Mouse (Mus musculus): Measurements from ENCODE around the gene Nelfb.

The Nelfb gene

DNA sequence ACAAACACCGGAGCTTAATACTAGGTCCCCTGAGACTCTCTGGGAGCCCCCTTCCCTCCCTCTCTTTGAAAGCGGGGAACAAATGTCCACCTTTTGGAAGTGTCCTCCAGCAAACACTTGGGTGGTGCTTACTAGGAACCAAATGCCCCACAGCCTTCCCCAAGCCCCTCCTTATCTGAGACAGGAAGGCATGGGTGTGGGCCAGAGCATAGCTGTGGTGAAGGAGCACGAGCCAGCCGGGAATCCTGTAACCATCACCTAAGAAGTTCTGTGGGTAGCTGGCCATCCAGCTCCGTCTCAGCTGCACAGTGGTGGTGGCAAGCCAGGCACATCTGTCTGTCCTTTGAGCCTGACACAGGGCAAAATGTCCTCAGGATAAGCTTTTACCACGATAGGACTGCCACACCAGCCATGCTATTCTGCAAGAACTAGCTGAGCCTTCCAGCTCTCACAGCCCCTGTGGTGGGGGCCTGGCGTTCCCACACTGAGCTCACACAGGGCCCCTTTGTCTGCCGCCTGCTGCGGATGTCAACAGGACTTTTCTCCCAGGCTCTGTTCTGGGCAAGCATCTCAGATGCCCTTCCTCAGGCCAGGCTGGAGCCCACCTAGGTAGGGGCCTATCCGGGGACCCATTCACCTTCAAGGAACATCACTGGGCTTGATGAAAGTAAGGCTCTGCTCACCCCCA lies 32.9 kb downstream of the Nelfb start:
- intact Hi-C loops (cut with DNase I): no loop called here

DNA sequence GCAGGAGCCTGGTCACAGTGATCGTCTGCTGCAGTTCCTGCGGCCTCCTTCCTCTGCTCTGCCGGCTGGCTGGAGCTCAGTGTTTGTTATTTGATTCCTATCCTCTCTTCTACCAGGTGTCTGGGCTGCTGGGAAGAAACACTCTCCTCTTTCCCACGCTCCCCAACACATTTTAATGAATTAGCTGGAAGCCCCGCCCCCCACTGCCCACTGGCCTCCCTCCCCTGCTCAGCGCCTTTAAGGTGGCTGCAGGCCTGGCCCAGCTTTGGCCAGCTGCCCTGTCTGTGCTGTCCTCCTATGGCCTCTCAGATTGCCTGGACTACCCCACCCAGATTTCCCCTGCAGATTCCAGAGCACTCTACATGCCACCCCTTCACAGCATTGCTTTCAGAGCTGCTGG lies 33.6 kb downstream of the Nelfb start:
- intact Hi-C loops (cut with DNase I): no loop called here

GRCm38 (mm10) chr2:25177076-25177475 lies 34.2 kb downstream of the Nelfb start:
- intact Hi-C loops (cut with DNase I): no loop called here

GRCm38 (mm10) chr2:25176573-25176972 lies 34.7 kb downstream of the Nelfb start:
- intact Hi-C loops (cut with DNase I): no loop called here

DNA sequence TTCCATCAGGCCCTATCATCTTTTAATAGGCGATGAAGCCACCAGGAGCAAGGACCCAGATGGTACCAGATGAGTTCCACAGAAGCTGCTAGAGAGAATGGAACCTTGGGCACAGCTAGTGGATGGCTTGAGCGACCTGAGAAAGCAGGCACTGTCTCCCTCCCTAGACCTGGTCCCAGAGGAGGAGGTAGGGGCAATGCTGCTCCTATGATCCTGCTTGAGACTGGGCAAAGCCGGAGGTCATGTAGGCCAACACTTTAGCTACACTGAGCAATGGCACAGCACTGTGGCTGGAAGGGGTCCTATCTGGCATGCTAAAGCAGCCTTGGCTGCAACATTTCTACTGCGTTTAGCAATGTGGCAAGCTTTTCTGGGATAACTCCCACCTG lies 35.6 kb downstream of the Nelfb start:
- intact Hi-C loops (cut with DNase I): no loop called here

DNA sequence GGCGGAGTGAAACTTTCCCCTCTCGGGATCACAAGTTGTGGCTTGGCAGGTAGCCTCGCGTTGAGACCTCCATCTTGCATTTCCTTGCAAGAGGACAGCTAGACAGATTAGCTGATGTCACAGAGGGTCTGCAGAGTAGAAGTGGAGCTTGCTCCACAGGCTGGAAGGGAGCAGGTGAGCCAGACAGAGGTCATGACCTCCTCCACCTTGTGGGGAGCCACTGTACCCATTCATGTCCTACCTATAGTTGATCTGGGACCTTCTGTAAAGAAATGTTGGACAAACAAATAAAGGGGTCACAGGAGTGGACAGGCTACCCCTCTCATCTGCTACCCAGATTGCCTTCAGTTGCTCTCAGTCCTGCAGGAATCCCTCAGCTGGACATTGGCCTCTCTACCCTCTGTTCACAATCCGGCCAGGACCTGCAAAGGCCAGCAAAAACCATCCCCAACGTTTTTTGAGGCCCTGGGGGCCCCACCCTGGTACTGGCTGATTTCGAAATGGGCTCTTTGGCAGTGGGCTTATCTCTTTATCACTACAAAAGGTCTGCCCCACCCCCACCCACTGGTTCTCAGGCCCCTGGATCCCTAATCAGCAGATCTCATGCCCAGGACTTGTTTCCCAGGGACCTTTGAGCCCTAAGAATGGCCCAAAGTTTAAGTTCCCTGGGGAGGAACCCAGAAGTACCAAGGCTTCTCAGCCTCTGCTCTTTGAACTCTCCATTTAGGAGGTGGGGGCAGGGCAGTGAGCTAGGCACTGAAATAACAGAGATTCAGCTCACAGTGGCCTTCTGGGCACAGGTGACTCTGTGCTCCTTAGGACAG lies 36.2 kb downstream of the Nelfb start:
- intact Hi-C loops (cut with DNase I): no loop called here

GRCm38 (mm10) chr2:25173821-25174220 lies 37.5 kb downstream of the Nelfb start:
- intact Hi-C loops (cut with DNase I): no loop called here

- intact Hi-C loops (cut with DNase I): no loop called here
These were observed 38.7 kb downstream of the Nelfb start for GRCm38 (mm10) chr2:25172629-25173028.

DNA sequence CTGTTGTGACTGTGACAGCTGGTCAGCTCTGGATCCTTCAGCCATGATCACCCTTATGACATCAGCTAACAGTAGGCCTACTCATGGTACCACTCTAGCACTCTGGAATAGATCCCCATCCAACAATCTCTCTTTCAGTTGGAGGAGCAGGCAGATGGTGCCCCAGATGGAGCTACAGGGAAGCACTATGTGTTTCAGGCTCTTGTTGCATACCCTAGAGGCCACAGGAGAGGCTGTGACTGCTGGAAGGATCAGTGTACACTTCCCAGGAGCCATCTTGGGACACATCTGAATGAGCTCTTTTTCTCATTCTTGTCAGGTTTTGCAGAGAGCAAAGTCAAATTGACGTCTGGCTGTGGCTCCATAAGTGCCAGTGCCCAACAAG lies 39.5 kb downstream of the Nelfb start:
- intact Hi-C loops (cut with DNase I): no loop called here

DNA sequence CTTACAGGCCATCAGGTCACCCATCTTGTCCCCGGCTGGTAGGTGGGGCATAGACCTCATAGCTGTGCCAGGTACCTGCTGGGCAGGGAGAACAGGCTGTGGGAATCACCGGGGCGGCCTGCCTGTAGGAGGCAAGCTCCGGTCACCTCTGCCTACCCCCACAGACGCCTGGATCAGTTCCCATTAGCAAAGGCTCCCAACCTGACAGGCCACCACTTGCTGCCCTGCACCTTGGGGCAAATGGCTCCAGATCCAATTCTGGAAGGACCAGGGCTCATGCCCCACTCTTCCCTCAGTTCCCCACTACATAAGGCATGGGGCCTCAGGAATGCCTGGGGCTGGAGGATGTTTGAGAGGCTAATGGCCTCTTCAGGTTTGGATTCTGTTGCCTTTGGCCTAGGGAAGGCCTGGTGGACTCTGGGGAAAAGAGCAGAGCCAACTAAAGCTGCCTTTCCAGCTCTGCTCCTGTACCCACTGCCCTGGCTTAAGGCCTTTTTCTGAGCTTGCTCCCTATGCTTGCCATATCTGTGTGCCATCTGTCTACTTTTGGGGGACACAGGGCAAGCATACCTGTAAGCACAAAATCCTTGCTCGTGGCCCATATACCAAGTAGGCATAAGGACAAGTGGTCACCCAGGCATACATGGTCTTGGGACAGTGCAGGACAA lies 40.1 kb downstream of the Nelfb start:
- intact Hi-C loops (cut with DNase I): no loop called here

DNA sequence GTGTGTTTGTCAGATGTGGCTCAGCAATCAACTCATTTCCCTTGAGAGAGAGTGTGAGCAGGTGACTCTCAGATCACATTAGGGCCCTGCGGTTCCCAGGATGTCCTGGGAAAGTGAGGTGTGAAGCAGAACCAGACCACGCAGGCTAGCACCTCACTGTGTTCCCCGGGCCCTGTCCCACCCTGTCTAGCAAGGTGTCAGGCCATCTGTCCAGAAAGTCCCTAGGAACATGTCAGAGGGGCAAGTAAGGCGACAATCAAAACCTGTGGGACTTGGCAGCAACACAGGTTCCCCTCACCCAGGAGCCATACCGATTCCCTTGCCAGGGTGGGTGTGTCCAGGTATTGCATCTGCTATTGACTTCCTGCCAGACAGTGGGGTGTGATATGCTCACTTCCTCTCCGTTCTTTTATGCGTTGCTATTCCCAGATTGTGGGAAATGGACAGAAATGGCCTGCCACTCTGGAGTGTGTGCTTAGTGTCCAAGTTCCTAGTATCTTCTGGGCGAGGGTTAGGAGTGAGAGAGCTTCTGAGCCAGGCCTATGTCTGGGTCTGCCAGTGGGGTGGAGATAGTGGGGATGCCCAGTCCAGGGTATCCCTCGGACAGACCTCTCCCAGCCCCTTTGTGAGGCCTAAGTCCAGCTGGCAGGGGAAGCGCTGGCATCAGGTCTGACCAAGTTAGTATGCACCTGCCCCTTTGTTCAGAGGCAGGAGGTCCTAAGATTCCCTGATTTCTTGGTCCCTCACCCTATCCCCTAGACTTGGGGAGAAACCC lies 40.8 kb downstream of the Nelfb start:
- intact Hi-C loops (cut with DNase I): no loop called here

DNA sequence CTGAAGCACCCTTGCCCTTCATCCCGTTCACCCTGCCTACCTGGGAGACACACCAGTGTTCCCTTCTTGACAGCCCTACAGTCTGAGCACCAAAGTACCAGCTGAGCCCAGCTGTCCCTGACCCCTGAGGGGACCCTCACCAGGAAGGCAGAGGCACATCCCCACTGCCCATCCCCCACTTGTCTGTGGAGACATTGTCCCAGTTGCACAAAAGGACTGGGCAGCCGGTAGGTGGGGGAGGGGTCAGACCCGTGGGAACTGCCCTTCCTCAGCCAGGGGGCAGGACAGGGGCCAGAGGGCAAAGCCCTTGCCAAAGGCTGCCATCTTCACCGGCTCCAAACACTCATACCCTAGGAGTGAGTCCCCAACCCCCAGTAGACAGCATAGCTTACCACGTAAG lies 41.5 kb downstream of the Nelfb start:
- intact Hi-C loops (cut with DNase I): no loop called here

GRCm38 (mm10) chr2:25168665-25168978 lies 42.7 kb downstream of the Nelfb start:
- intact Hi-C loops (cut with DNase I): no loop called here

GRCm38 (mm10) chr2:25167919-25168664 lies 43.2 kb downstream of the Nelfb start:
- intact Hi-C loops (cut with DNase I): no loop called here

DNA sequence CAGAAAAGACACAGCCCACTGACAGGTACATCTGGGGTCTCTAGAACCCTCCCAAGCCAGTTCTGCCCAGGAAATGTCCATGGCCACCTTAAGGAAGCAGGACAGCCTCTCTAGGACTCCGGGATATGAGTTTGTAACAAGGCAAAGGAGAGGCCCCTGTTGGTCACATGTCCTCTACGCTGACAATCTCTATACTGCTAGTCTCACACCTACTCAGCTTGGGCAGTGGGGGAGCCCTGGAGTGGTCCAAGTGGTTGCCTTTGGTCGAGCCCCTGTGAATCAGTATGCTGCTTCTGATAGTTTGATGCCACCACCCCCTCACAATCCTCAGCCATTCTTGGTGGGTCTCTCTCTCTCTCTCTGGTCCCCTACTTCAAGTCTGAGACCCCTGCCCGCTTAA lies 43.8 kb downstream of the Nelfb start:
- intact Hi-C loops (cut with DNase I): no loop called here

DNA sequence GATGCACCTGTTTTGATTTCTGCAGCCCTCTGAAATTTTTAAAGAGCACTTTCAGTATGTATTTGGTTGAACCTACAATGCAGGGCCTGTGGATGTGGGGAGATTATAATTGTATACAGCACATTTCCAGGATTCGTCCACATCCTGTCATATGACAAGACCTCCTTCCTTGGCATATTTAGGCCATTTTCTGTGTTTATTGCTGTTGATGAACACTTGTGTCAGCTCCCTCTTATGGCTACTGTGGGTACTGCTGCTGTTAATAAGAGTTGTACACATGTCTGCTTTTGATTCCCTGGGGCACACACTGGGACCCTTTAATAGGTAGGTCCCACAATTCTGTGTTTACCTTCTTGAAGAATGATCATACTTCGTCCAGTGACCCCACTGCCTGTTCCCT lies 53.6 kb downstream of the Nelfb start:
- intact Hi-C loops (cut with DNase I): no loop called here

DNA sequence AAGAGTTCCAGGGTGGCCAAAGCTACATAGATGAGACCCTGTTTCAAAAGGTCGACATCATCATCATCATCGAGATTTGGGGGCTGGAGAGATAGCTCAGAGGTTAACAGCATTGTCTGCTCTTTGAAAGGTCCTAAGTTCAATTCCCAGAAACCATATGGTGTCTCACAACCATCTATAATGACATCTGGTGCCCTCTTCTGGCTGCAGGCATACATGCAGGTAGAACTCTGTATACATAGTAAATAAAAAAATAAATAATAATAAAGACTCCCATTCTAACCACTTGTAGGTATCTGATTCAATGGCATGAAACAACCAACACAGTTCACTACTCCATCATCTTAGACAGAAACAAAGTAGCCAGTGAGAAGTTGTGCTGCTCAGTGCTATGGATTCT lies 54.3 kb downstream of the Nelfb start:
- intact Hi-C loops (cut with DNase I): no loop called here

GRCm38 (mm10) chr2:25156177-25156576 lies 55.1 kb downstream of the Nelfb start:
- intact Hi-C loops (cut with DNase I): no loop called here

DNA sequence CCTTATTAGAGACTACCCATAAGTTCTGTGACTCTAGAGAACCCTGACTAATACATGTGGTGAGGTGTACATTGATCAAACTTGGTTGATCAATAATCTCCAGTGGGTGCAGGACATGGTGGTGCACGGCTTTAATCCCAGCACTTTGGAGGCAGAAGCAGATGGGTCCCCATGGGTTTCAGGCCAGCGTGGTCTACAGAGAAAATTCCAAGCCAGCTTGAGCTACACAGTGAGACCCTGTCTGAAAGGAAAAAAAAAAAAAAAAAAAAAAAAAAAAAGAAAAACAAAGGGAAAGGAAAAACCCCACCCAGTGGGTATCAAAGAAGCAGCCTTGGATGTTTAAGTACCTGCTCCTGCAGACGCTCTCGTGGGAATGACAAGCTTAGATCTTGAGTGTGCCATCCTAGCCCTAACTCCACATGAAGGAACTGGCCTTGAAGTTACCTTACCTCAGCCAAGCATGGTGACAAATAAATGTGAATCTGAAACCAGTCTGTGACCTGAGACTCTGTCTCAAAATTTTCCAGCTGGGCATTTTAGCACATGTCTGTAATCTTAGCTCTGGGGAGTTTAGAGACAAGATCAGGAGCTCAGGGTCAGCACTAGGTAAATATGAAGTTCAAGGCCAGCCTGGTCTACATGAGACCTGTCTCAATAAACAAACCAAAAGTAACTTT lies 59.9 kb downstream of the Nelfb start:
- intact Hi-C loops (cut with DNase I): no loop called here
